Mouse (Mus musculus) kidney, adult 2 months (tissue): ENCODE results near the gene Spop. TPM values are rescaled to one million over a fixed set of nuclear protein-coding genes. Genes with fewer than 3 reads are reported as not detected.
A peak's percentile ranks its signal among the peaks of the same experiment; 100 is the strongest.

Experiments used
- DNase-seq: peaks from one replicate; pipeline ENCODE4 v3.0.0; 2021
- H3K27ac ChIP-seq: fragments of 200-500 bp; 2 replicates; pipeline ENCODE4 v1.5.1; 2012; ENCODE audit warnings: low read depth, low read length, control low read depth, inconsistent platforms; ENCODE audit not compliant: insufficient read depth
- H3K27me3 ChIP-seq: fragments of 200-500 bp; replicated peaks from 2 replicates; pipeline ENCODE4 v1.6.1; 2012; ENCODE audit warnings: mild to moderate bottlenecking, moderate library complexity, low read length, inconsistent platforms; ENCODE audit not compliant: control insufficient read depth, insufficient read depth
- H3K36me3 ChIP-seq: fragments of 200-500 bp; 2 replicates; pipeline ENCODE4 v1.6.1; 2012; ENCODE audit warnings: mild to moderate bottlenecking, moderate library complexity, low read length, inconsistent platforms; ENCODE audit not compliant: control insufficient read depth, insufficient read depth
- H3K4me1 ChIP-seq: fragments of 200-500 bp; 2 replicates; pipeline ENCODE4 v1.6.1; 2011; ENCODE audit warnings: low read length; ENCODE audit not compliant: control insufficient read depth, insufficient read depth
- H3K4me3 ChIP-seq: fragments of 200-500 bp; 2 replicates; pipeline ENCODE4 v1.5.1; 2011; ENCODE audit warnings: mild to moderate bottlenecking, low read depth, low read length, control low read depth; ENCODE audit not compliant: insufficient read depth
- CTCF ChIP-seq: fragments of 200-500 bp; conservative IDR thresholded peaks from 2 replicates; pipeline ENCODE4 v1.5.1; 2011; ENCODE audit warnings: low read depth, mild to moderate bottlenecking, control low read depth, low read length, moderate library complexity, mixed read lengths; ENCODE audit not compliant: insufficient read depth, insufficient read length
- POLR2A ChIP-seq: fragments of 200-500 bp; IDR thresholded peaks from one replicate; pipeline ENCODE4 v1.6.1; 2011; ENCODE audit warnings: low read depth, low read length, control low read depth
- whole genome bisulfite sequencing: fragments of 180-500 bp; shearing (Covaris S2); methylation state at CpG from one replicate; pipeline ENCODE4 v1.1.7; 2018; 5-methylcytosine and 5-hydroxymethylcytosine counted together
- polyA plus RNA-seq: library from polyadenylated mRNA; depleted of rRNA; stranded (reverse); fragments of >200 nt; gene quantifications from 2 replicates; pipeline ENCODE4 v1.2.3, GENCODE M21; 2012

Gene Spop
- polyA plus RNA-seq, 1 experiment = 66.4 TPM

- H3K4me1 ChIP-seq = no peaks in the 10 kb centered on the region
- DNase-seq = no peak
- peak overlapping the region; percentile 28; the same call in 1 of the 2 replicates for H3K27ac ChIP-seq
- H3K36me3 ChIP-seq = no peaks in the 10 kb centered on the region; the same call in 1 of the 2 replicates
- 0 out of 2 replicates have a peak overlapping the region, but pooled peaks have one; percentile 7 for H3K4me3 ChIP-seq
- WGBS = 39% methylated on average over 9 of the region's 9 CpGs
- no peak for TF ChIP-seq POLR2A
- no peak for TF ChIP-seq CTCF
- no peaks in the 10 kb centered on the region for H3K27me3 ChIP-seq
Observed at GRCm38 (mm10) chr11:95384004-95384318, 29.9 kb upstream of the Spop start.

- TF ChIP-seq CTCF (peak; percentile 90), POLR2A (no peak)
- H3K27ac ChIP-seq = peak within 1 kb of the TSS; percentile 92
- H3K4me1 ChIP-seq = no peaks in the 10 kb centered on the region
- H3K4me3 ChIP-seq = peak within 1 kb of the TSS; percentile 96
- DNase-seq = peak; percentile 99
- H3K27me3 ChIP-seq = no peaks in the 10 kb centered on the region
- under 1% methylated on average over 42 of the region's 42 CpGs for WGBS
- H3K36me3 ChIP-seq = no peaks in the 10 kb centered on the region
Observed at GRCm38 (mm10) chr11:95384319-95384972, 29.4 kb upstream of the Spop start, which contains the start of gene Slc35b1. Slc35b1 (plus strand) TSS chr11:95384692.

GRCm38 (mm10) chr11:95384973-95385320, 28.9 kb upstream of the Spop start:
- H3K27me3 ChIP-seq = no peaks in the 10 kb centered on the region
- DNase-seq = no peak
- H3K27ac ChIP-seq = peak overlapping the region; percentile 51
- H3K36me3 ChIP-seq = no peaks in the 10 kb centered on the region
- no peak for TF ChIP-seq POLR2A
- TF ChIP-seq CTCF = no peak
- H3K4me1 ChIP-seq = no peaks in the 10 kb centered on the region
- H3K4me3 ChIP-seq = peak overlapping the region; percentile 96
- 0% methylated on average over 14 of the region's 14 CpGs for WGBS

- no peak overlapping the region for H3K27ac ChIP-seq
- no peaks in the 10 kb centered on the region for H3K4me1 ChIP-seq
- no peak for TF ChIP-seq CTCF
- TF ChIP-seq POLR2A = no peak
- no peaks in the 10 kb centered on the region for H3K27me3 ChIP-seq
- DNase-seq = no peak
- H3K36me3 ChIP-seq = peaks cover 5% of the 10 kb centered on the region
- 72% methylated on average over 7 of the region's 7 CpGs for WGBS
- no peak overlapping the region for H3K4me3 ChIP-seq
Observed at GRCm38 (mm10) chr11:95387354-95387753, 26.5 kb upstream of the Spop start.

- Histone ChIP-seq H3K27me3 (no peaks in the 10 kb centered on the region), H3K4me3 (no peak overlapping the region), H3K27ac (no peak overlapping the region), H3K4me1 (no peaks in the 10 kb centered on the region), H3K36me3 (peaks cover 5% of the 10 kb centered on the region)
- peak; percentile 75 for DNase-seq
- TF ChIP-seq POLR2A (no peak), CTCF (peak; percentile 70)
- 43% methylated on average over 3 of the region's 3 CpGs for WGBS
Observed at GRCm38 (mm10) chr11:95389006-95389405, 24.9 kb upstream of the Spop start.

GRCm38 (mm10) chr11:95390420-95390819, 23.5 kb upstream of the Spop start:
- no peak for TF ChIP-seq POLR2A
- no peak for TF ChIP-seq CTCF
- Histone ChIP-seq H3K27ac (no peak overlapping the region), H3K36me3 (peaks cover 5% of the 10 kb centered on the region), H3K4me1 (no peaks in the 10 kb centered on the region), H3K27me3 (no peaks in the 10 kb centered on the region), H3K4me3 (no peak overlapping the region)
- WGBS = 95% methylated on average over 6 of the region's 6 CpGs
- no peak for DNase-seq

- Histone ChIP-seq H3K27me3 (no peaks in the 10 kb centered on the region), H3K4me1 (no peaks in the 10 kb centered on the region), H3K27ac (no peak overlapping the region), H3K4me3 (no peak overlapping the region), H3K36me3 (peaks cover 5% of the 10 kb centered on the region)
- no peak for DNase-seq
- TF ChIP-seq POLR2A (no peak), CTCF (no peak)
- WGBS = 88% methylated on average over 4 of the region's 4 CpGs
Observed at GRCm38 (mm10) chr11:95391201-95391600, 22.7 kb upstream of the Spop start.

GRCm38 (mm10) chr11:95391743-95392142, 22.1 kb upstream of the Spop start:
- no peak for DNase-seq
- peaks cover 5% of the 10 kb centered on the region for H3K36me3 ChIP-seq
- no peaks in the 10 kb centered on the region for H3K4me1 ChIP-seq
- WGBS = 90% methylated on average over 5 of the region's 5 CpGs
- TF ChIP-seq POLR2A = no peak
- TF ChIP-seq CTCF = no peak
- H3K27me3 ChIP-seq = no peaks in the 10 kb centered on the region
- no peak overlapping the region for H3K27ac ChIP-seq
- H3K4me3 ChIP-seq = no peak overlapping the region
